Mouse (Mus musculus): ENCODE measurements at regions not wholly inside any gene's neighbourhood (a gene's known extent, or its start where the extent isn't known, plus 50 kb on each side); places are given as distances from the start of the nearest gene placed in this dataset.

- DNase-seq (ENCODE audit: low spot score) = no peak
These were observed 59.7 kb upstream of the Pkn2 start for GRCm38 (mm10) chr3:142941319-142942024.

- DNase-seq (ENCODE audit: low spot score) = no peak
These were observed 59.1 kb upstream of the Pkn2 start for GRCm38 (mm10) chr3:142940874-142941273.

GRCm38 (mm10) chr3:142939773-142940172 is 58.0 kb upstream of the Pkn2 start:
- DNase-seq (ENCODE audit: low spot score) = no peak

GRCm38 (mm10) chr3:142935949-142936348 is 54.1 kb upstream of the Pkn2 start:
- no peak for DNase-seq (ENCODE audit: low spot score)

- no peak for DNase-seq (ENCODE audit: low spot score)
These were observed 52.5 kb upstream of the Pkn2 start for GRCm38 (mm10) chr3:142934326-142934725.

GRCm38 (mm10) chr3:142933684-142934259 is 52.0 kb upstream of the Pkn2 start:
- DNase-seq (ENCODE audit: low spot score) = no peak
